Mouse (Mus musculus): ENCODE results near the gene Pcgf2. TPM values are rescaled to one million over a fixed set of nuclear protein-coding genes. Genes with fewer than 3 reads are reported as not detected.

Gene Pcgf2
- 9.7 and 13.5 TPM in 2 replicates for polyA plus RNA-seq (2016; fragmentation: Nextera tagmentation; extraction: Ambion mirVana)

GRCm38 (mm10) chr11:97700003-97700745 is at the start of gene Pcgf2:
Gene Pcgf2, minus strand, starts transcription at chr11:97700497.
- Histone ChIP-seq H3K36me3 (peaks cover 13% of the 10 kb centered on the region; the same call in 1 of the 2 replicates), H3K9me3 (no peaks in the 10 kb centered on the region), H3K4me3 (peak within 1 kb of the TSS; percentile 81), H3K4me1 (peaks cover 61% of the 10 kb centered on the region), H3K27ac (peak within 1 kb of the TSS; percentile 98), H3K27me3 (ENCODE audit: insufficient read depth, poor library complexity, severe bottlenecking) (no peaks in the 10 kb centered on the region)
- DNase-seq (ENCODE audit: low spot score): peak; percentile 82
- WGBS: under 1% methylated on average over 85 of the region's 85 CpGs

DNA sequence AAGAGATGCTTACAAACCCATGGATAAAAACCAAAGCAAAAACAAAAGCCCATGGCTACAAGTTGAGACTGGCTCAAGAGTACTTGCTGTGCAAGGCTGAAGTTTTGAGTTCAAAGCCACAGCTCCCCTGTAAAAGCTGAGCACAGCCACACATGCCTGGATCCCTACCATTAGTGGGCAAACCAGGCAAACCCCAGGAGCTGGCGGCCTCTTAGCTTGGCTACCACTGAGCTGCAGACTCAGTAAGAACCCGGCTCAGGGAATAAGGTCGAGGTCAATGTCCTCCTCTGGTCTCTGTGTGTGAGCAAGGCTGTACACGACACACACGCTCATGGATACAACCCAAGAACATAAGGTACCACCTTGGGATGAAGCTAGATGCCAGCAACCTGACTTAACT is 48.2 kb upstream of the Pcgf2 start:
- H3K27me3 ChIP-seq (ENCODE audit: insufficient read depth, poor library complexity, severe bottlenecking): no peaks in the 10 kb centered on the region
- DNase-seq (ENCODE audit: low spot score): no peak
- no peak overlapping the region for H3K4me3 ChIP-seq
- H3K9me3 ChIP-seq: no peaks in the 10 kb centered on the region
- WGBS: 88% methylated on average over 5 of the region's 5 CpGs
- peaks cover 8% of the 10 kb centered on the region for H3K4me1 ChIP-seq
- H3K27ac ChIP-seq: no peak overlapping the region
- peaks cover 70% of the 10 kb centered on the region for H3K36me3 ChIP-seq

- Histone ChIP-seq H3K27ac (no peak overlapping the region), H3K36me3 (peaks cover 63% of the 10 kb centered on the region), H3K4me1 (peaks cover 15% of the 10 kb centered on the region), H3K9me3 (no peaks in the 10 kb centered on the region), H3K4me3 (no peak overlapping the region), H3K27me3 (ENCODE audit: insufficient read depth, poor library complexity, severe bottlenecking) (no peaks in the 10 kb centered on the region)
- 87% methylated on average over 8 of the region's 8 CpGs for WGBS
- DNase-seq (ENCODE audit: low spot score): no peak
These were observed 47.5 kb upstream of the Pcgf2 start for GRCm38 (mm10) chr11:97747773-97748172.

GRCm38 (mm10) chr11:97745331-97745721 is 45.0 kb upstream of the Pcgf2 start:
- Histone ChIP-seq H3K4me1 (peaks cover 24% of the 10 kb centered on the region), H3K36me3 (peaks cover 40% of the 10 kb centered on the region), H3K27ac (peak overlapping the region; percentile 99; the same call in 1 of the 2 replicates), H3K9me3 (no peaks in the 10 kb centered on the region), H3K4me3 (peak overlapping the region; percentile 91), H3K27me3 (ENCODE audit: insufficient read depth, poor library complexity, severe bottlenecking) (no peaks in the 10 kb centered on the region)
- WGBS: 11% methylated on average over 13 of the region's 13 CpGs
- DNase-seq (ENCODE audit: low spot score): no peak

- peaks cover 36% of the 10 kb centered on the region for H3K36me3 ChIP-seq
- 1% methylated on average over 39 of the region's 57 CpGs for WGBS
- peak; percentile 99 for DNase-seq (ENCODE audit: low spot score)
- no peaks in the 10 kb centered on the region for H3K27me3 ChIP-seq (ENCODE audit: insufficient read depth, poor library complexity, severe bottlenecking)
- peak overlapping the region; percentile 91 for H3K4me3 ChIP-seq
- peaks cover 27% of the 10 kb centered on the region for H3K4me1 ChIP-seq
- peak overlapping the region; percentile 99 for H3K27ac ChIP-seq
- no peaks in the 10 kb centered on the region for H3K9me3 ChIP-seq
These were observed 44.5 kb upstream of the Pcgf2 start for GRCm38 (mm10) chr11:97744718-97745330.

DNA sequence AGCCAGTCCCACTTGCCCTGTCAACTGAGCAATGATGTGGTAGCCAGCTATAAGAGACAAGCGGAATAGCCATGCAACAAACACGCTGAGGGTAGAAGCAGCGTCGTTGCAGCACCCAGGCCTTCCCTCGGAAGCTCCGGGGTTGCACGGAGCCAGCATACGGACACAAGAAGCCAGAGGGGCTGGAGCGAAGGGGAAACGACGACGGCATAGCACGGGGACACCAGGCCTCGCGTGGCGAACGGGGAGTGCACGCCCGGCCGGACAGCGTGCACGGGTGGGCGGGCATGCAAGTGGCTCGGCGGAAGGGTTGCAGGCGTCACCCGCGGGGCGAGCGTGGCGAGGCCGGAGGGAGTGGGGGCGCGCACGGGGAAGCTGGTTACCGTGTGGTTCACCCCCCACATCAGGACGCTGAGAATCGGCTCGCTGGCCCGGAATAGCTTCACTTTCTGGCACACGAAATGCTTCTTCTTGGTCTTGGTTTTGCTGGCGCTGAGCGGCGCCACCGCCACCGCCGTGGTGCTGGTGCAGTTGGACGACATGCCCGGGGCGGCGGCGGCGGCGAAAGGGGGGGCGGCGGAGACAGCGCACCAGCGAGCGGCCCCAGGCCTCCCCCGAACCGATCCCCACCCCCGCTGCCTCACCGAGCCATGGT is 43.9 kb upstream of the Pcgf2 start, which contains the start of gene Pip4k2b:
TSS of gene Pip4k2b (minus strand) at position 642 of the 655 bp plus-strand sequence.
- DNase-seq (ENCODE audit: low spot score): no peak
- Histone ChIP-seq H3K9me3 (no peaks in the 10 kb centered on the region), H3K36me3 (peaks cover 30% of the 10 kb centered on the region), H3K4me1 (peaks cover 27% of the 10 kb centered on the region), H3K27me3 (ENCODE audit: insufficient read depth, poor library complexity, severe bottlenecking) (no peaks in the 10 kb centered on the region), H3K27ac (peak within 1 kb of the TSS; percentile 99), H3K4me3 (peak within 1 kb of the TSS; percentile 91)
- WGBS: under 1% methylated on average over 62 of the region's 63 CpGs

- DNase-seq (ENCODE audit: low spot score): no peak
- 40% methylated on average over 9 of the region's 9 CpGs for WGBS
- 0 out of 2 replicates have a peak overlapping the region, but pooled peaks have one; percentile 42 for H3K27ac ChIP-seq
- H3K36me3 ChIP-seq: peaks cover 23% of the 10 kb centered on the region
- peak overlapping the region; percentile 91 for H3K4me3 ChIP-seq
- H3K27me3 ChIP-seq (ENCODE audit: insufficient read depth, poor library complexity, severe bottlenecking): no peaks in the 10 kb centered on the region
- H3K4me1 ChIP-seq: peaks cover 27% of the 10 kb centered on the region
- H3K9me3 ChIP-seq: no peaks in the 10 kb centered on the region
These were observed 43.1 kb upstream of the Pcgf2 start for GRCm38 (mm10) chr11:97743423-97743822.

GRCm38 (mm10) chr11:97742591-97742990 is 42.3 kb upstream of the Pcgf2 start:
- no peaks in the 10 kb centered on the region for H3K27me3 ChIP-seq (ENCODE audit: insufficient read depth, poor library complexity, severe bottlenecking)
- H3K36me3 ChIP-seq: peaks cover 15% of the 10 kb centered on the region
- no peak overlapping the region for H3K27ac ChIP-seq
- no peak for DNase-seq (ENCODE audit: low spot score)
- peaks cover 27% of the 10 kb centered on the region for H3K4me1 ChIP-seq
- H3K9me3 ChIP-seq: no peaks in the 10 kb centered on the region
- no peak overlapping the region; the same call in 1 of the 2 replicates for H3K4me3 ChIP-seq
- WGBS: 86% methylated on average over 9 of the region's 9 CpGs

DNA sequence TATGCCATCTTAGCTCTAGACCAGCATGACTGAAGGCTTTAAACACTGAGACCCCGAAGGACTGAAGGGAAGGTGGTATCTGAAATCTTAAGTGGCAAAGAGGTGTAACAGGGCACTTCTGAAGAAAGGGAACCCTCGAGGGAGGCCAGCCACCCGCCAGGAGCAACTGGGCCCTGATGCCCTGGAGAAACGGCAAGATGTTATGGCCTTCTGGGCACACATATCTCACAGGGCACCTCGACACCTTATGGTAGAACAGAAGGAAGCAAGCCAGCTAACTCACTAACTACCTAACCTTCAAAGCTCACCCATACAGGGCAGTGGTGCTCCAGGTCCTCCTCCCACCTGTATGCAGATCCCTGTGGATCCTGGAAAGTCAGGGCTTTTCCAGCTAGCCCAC is 41.9 kb upstream of the Pcgf2 start:
- Histone ChIP-seq H3K27ac (no peak overlapping the region), H3K4me1 (peaks cover 27% of the 10 kb centered on the region), H3K9me3 (no peaks in the 10 kb centered on the region), H3K27me3 (ENCODE audit: insufficient read depth, poor library complexity, severe bottlenecking) (no peaks in the 10 kb centered on the region), H3K36me3 (peaks cover 11% of the 10 kb centered on the region), H3K4me3 (no peak overlapping the region)
- DNase-seq (ENCODE audit: low spot score): no peak
- 87% methylated on average over 5 of the region's 5 CpGs for WGBS

DNA sequence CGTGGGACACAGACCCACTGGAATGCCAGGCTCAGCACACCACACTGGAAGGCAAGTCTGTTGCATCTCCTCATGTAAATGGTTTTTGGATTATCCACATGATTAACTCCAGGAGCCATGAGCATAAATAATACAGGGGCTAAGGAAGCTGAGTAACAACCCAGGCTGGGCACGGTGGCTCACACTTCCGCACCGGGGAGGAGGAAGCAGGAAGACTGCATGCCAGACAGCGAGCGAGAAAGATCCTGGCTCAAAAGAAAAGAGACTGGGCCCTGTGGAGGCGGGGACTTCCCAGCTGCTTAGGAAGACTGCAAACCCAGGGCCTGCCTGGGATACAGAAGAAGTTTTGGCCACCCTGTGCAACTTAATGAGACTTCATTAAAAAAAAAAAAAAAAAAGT is 39.9 kb upstream of the Pcgf2 start:
- DNase-seq (ENCODE audit: low spot score): no peak
- Histone ChIP-seq H3K9me3 (no peaks in the 10 kb centered on the region), H3K36me3 (0 out of 2 replicates have a peak, but pooled peaks cover 5% of the 10 kb centered on the region), H3K4me3 (no peak overlapping the region), H3K27me3 (ENCODE audit: insufficient read depth, poor library complexity, severe bottlenecking) (no peaks in the 10 kb centered on the region), H3K4me1 (peaks cover 27% of the 10 kb centered on the region), H3K27ac (no peak overlapping the region; the same call in 1 of the 2 replicates)
- WGBS: 50% methylated on average over 7 of the region's 7 CpGs

GRCm38 (mm10) chr11:97739155-97739554 is 38.9 kb upstream of the Pcgf2 start:
- no peak for DNase-seq (ENCODE audit: low spot score)
- no peaks in the 10 kb centered on the region for H3K27me3 ChIP-seq (ENCODE audit: insufficient read depth, poor library complexity, severe bottlenecking)
- H3K4me1 ChIP-seq: peaks cover 25% of the 10 kb centered on the region
- no peaks in the 10 kb centered on the region for H3K9me3 ChIP-seq
- H3K4me3 ChIP-seq: no peak overlapping the region
- H3K36me3 ChIP-seq: 0 out of 2 replicates have a peak, but pooled peaks cover 5% of the 10 kb centered on the region
- H3K27ac ChIP-seq: no peak overlapping the region
- 79% methylated on average over 3 of the region's 3 CpGs for WGBS

DNA sequence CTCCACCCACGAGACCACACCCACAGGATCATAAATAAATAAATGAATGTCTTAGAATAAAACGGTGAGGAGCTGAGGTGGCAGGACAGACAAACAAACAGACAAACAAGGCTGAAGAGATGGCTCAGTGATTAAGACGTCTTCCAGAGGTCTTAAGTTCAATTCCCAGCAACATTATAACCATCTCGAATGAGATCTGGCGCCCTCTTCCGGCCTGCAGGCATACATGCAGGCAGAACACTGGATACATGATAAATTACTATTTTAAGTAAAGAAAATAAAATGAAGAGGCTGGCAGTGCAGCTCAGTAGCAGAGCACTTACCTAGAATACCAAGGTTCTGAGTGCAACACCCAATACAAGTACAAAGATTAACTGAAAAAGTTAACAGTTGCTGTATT is 38.4 kb upstream of the Pcgf2 start:
- H3K4me3 ChIP-seq: no peak overlapping the region
- H3K27ac ChIP-seq: no peak overlapping the region
- H3K27me3 ChIP-seq (ENCODE audit: insufficient read depth, poor library complexity, severe bottlenecking): no peaks in the 10 kb centered on the region
- DNase-seq (ENCODE audit: low spot score): no peak
- 66% methylated on average over 6 of the region's 6 CpGs for WGBS
- H3K9me3 ChIP-seq: no peaks in the 10 kb centered on the region
- H3K4me1 ChIP-seq: peaks cover 27% of the 10 kb centered on the region
- 0 out of 2 replicates have a peak, but pooled peaks cover 5% of the 10 kb centered on the region for H3K36me3 ChIP-seq

DNA sequence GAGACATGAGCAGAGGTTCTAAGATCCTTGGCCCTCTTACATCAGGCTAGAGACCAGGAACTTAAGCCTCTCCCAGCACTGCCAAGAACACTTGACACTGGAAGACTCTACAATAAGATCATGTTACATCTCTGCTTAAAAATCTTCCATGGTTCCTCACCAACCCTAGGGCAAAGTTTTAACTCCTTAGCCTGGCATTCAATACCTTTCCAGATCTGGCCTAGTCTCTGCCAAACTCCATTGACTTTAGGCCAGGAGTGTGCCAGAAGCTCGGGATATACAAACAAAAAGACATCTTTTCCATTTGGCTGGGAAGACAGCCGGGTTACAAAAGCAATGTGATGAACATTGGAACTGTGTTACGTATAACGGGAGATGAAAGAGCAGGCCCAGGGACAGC is 37.3 kb upstream of the Pcgf2 start:
- DNase-seq (ENCODE audit: low spot score): no peak
- H3K4me3 ChIP-seq: no peak overlapping the region
- no peaks in the 10 kb centered on the region for H3K9me3 ChIP-seq
- H3K27me3 ChIP-seq (ENCODE audit: insufficient read depth, poor library complexity, severe bottlenecking): no peaks in the 10 kb centered on the region
- H3K36me3 ChIP-seq: 0 out of 2 replicates have a peak, but pooled peaks cover 5% of the 10 kb centered on the region
- no peak overlapping the region for H3K27ac ChIP-seq
- 79% methylated on average over 4 of the region's 4 CpGs for WGBS
- peaks cover 21% of the 10 kb centered on the region for H3K4me1 ChIP-seq
